Mouse (Mus musculus) hindbrain, embryonic 10.5 days (tissue): ENCODE results near the gene Ptprg. TPM values are rescaled to one million over a fixed set of nuclear protein-coding genes. Genes with fewer than 3 reads are reported as not detected.

Experiments used
- DNase-seq: peaks from one replicate; pipeline ENCODE4 v3.0.0-alpha.2; 2017; ENCODE audit warnings: low spot score
- H3K27ac ChIP-seq: fragments of 300-500 bp; sonication (generic); 2 replicates; pipeline ENCODE4 v1.5.1; 2016; ENCODE audit warnings: mild to moderate bottlenecking, moderate library complexity
- H3K27me3 ChIP-seq: fragments of 300-500 bp; sonication (generic); 2 replicates; pipeline ENCODE4 v1.6.1; 2016; ENCODE audit warnings: mild to moderate bottlenecking; ENCODE audit not compliant: poor library complexity, insufficient read depth, severe bottlenecking
- H3K36me3 ChIP-seq: fragments of 300-500 bp; sonication (generic); 2 replicates; pipeline ENCODE4 v1.6.1; 2016; ENCODE audit warnings: mild to moderate bottlenecking, moderate library complexity
- H3K4me1 ChIP-seq: fragments of 300-500 bp; sonication (generic); replicated peaks from 2 replicates; pipeline ENCODE4 v1.6.1; 2016; ENCODE audit warnings: mild to moderate bottlenecking
- H3K4me3 ChIP-seq: fragments of 300-500 bp; sonication (generic); 2 replicates; pipeline ENCODE4 v1.5.1; 2016; ENCODE audit warnings: mild to moderate bottlenecking, moderate library complexity
- H3K9me3 ChIP-seq: fragments of 300-500 bp; sonication (generic); 2 replicates; pipeline ENCODE4 v1.6.1; 2016; ENCODE audit warnings: mild to moderate bottlenecking, moderate library complexity
- WGBS: fragments of 180-500 bp; shearing (Covaris S2); methylation state at CpG from one replicate; pipeline ENCODE4 v1.1.7; 2016; 5-methylcytosine and 5-hydroxymethylcytosine counted together
- polyA plus RNA-seq: library from polyadenylated mRNA; unstranded; fragments of >200 nt; fragmentation: Nextera tagmentation; extraction: Ambion mirVana; gene quantifications from 2 replicates; pipeline ENCODE4 v1.2.1, GENCODE M21; 2016

Gene Ptprg
- polyA plus RNA-seq, 1 experiment from 2014 or later: 48.9 TPM

GRCm38 (mm10) chr14:11997555-11997954 is 444.2 kb downstream of the Ptprg start:
- 95% methylated on average over 6 of the region's 6 CpGs for WGBS
- Histone ChIP-seq H3K9me3 (no peaks in the 10 kb centered on the region), H3K4me1 (no peaks in the 10 kb centered on the region), H3K27me3 (no peaks in the 10 kb centered on the region), H3K4me3 (no peak overlapping the region), H3K27ac (no peak overlapping the region), H3K36me3 (no peaks in the 10 kb centered on the region)
- DNase-seq: no peak

GRCm38 (mm10) chr14:11998464-11998863 is 445.1 kb downstream of the Ptprg start:
- DNase-seq: no peak
- no peaks in the 10 kb centered on the region for H3K27me3 ChIP-seq
- H3K4me1 ChIP-seq: no peaks in the 10 kb centered on the region
- no peak overlapping the region for H3K27ac ChIP-seq
- no peak overlapping the region for H3K4me3 ChIP-seq
- 91% methylated on average over 4 of the region's 4 CpGs for WGBS
- no peaks in the 10 kb centered on the region for H3K9me3 ChIP-seq
- no peaks in the 10 kb centered on the region for H3K36me3 ChIP-seq

GRCm38 (mm10) chr14:12004061-12004460 is 450.7 kb downstream of the Ptprg start:
- Histone ChIP-seq H3K9me3 (no peaks in the 10 kb centered on the region), H3K36me3 (no peaks in the 10 kb centered on the region)
- 89% methylated on average over 4 of the region's 4 CpGs for WGBS

GRCm38 (mm10) chr14:12011766-12012165 is 458.4 kb downstream of the Ptprg start:
- H3K9me3 ChIP-seq: no peaks in the 10 kb centered on the region
- no peaks in the 10 kb centered on the region for H3K27me3 ChIP-seq
- no peak overlapping the region for H3K27ac ChIP-seq
- DNase-seq: no peak
- no peak overlapping the region for H3K4me3 ChIP-seq
- 86% methylated on average over 5 of the region's 5 CpGs for WGBS
- H3K36me3 ChIP-seq: no peaks in the 10 kb centered on the region
- no peaks in the 10 kb centered on the region for H3K4me1 ChIP-seq

More at GRCm38 (mm10) chr14:12004061-12004460, 450.7 kb downstream of the Ptprg start:
- Histone ChIP-seq H3K27me3 (no peaks in the 10 kb centered on the region), H3K27ac (no peak overlapping the region), H3K4me3 (no peak overlapping the region), H3K4me1 (no peaks in the 10 kb centered on the region)
- no peak for DNase-seq

GRCm38 (mm10) chr14:12025812-12026728 is 472.7 kb downstream of the Ptprg start:
- Histone ChIP-seq H3K4me1 (no peaks in the 10 kb centered on the region; the same call in 1 of the 2 replicates), H3K27ac (no peak overlapping the region), H3K9me3 (peaks cover 6% of the 10 kb centered on the region; the same call in 1 of the 2 replicates), H3K36me3 (0 out of 2 replicates have a peak, but pooled peaks cover 4% of the 10 kb centered on the region), H3K4me3 (no peak overlapping the region), H3K27me3 (no peaks in the 10 kb centered on the region)
- DNase-seq: no peak
- 93% methylated on average over 16 of the region's 16 CpGs for WGBS

- Histone ChIP-seq H3K27ac (no peak overlapping the region), H3K36me3 (0 out of 2 replicates have a peak, but pooled peaks cover 4% of the 10 kb centered on the region), H3K4me1 (no peaks in the 10 kb centered on the region; the same call in 1 of the 2 replicates), H3K9me3 (peaks cover 6% of the 10 kb centered on the region; the same call in 1 of the 2 replicates), H3K27me3 (no peaks in the 10 kb centered on the region), H3K4me3 (no peak overlapping the region)
- WGBS: 80% methylated on average over 8 of the region's 8 CpGs
- no peak for DNase-seq
Observed at GRCm38 (mm10) chr14:12027247-12027646, 473.9 kb downstream of the Ptprg start.

- Histone ChIP-seq H3K9me3 (peaks cover 6% of the 10 kb centered on the region; the same call in 1 of the 2 replicates), H3K27me3 (no peaks in the 10 kb centered on the region), H3K4me1 (no peaks in the 10 kb centered on the region; the same call in 1 of the 2 replicates), H3K36me3 (0 out of 2 replicates have a peak, but pooled peaks cover 4% of the 10 kb centered on the region), H3K27ac (no peak overlapping the region), H3K4me3 (no peak overlapping the region)
- no peak for DNase-seq
- WGBS: 81% methylated on average over 2 of the region's 2 CpGs
Observed at GRCm38 (mm10) chr14:12029926-12030325, 476.6 kb downstream of the Ptprg start.

GRCm38 (mm10) chr14:12036530-12037283 is 483.4 kb downstream of the Ptprg start:
- DNase-seq: no peak
- 92% methylated on average over 11 of the region's 11 CpGs for WGBS
- Histone ChIP-seq H3K4me1 (no peaks in the 10 kb centered on the region), H3K9me3 (no peaks in the 10 kb centered on the region), H3K27me3 (no peaks in the 10 kb centered on the region), H3K27ac (no peak overlapping the region), H3K4me3 (no peak overlapping the region), H3K36me3 (no peaks in the 10 kb centered on the region)

GRCm38 (mm10) chr14:12039743-12040142 is 486.4 kb downstream of the Ptprg start:
- Histone ChIP-seq H3K27me3 (no peaks in the 10 kb centered on the region), H3K4me3 (no peak overlapping the region)

GRCm38 (mm10) chr14:12041566-12041965 is 488.2 kb downstream of the Ptprg start:
- Histone ChIP-seq H3K36me3 (no peaks in the 10 kb centered on the region), H3K27ac (no peak overlapping the region), H3K9me3 (no peaks in the 10 kb centered on the region), H3K27me3 (no peaks in the 10 kb centered on the region), H3K4me3 (no peak overlapping the region), H3K4me1 (no peaks in the 10 kb centered on the region)
- no peak for DNase-seq
- WGBS: 92% methylated on average over 6 of the region's 6 CpGs

More at GRCm38 (mm10) chr14:12039743-12040142, 486.4 kb downstream of the Ptprg start:
- H3K4me1 ChIP-seq: no peaks in the 10 kb centered on the region
- no peak for DNase-seq
- H3K9me3 ChIP-seq: no peaks in the 10 kb centered on the region
- no peak overlapping the region for H3K27ac ChIP-seq
- 87% methylated on average over 3 of the region's 3 CpGs for WGBS
- no peaks in the 10 kb centered on the region for H3K36me3 ChIP-seq

- H3K9me3 ChIP-seq: 0 out of 2 replicates have a peak, but pooled peaks cover 2% of the 10 kb centered on the region
- WGBS: 92% methylated on average over 3 of the region's 3 CpGs
Observed at GRCm38 (mm10) chr14:12046226-12046882, 493.0 kb downstream of the Ptprg start.

GRCm38 (mm10) chr14:12047637-12048036 is 494.3 kb downstream of the Ptprg start:
- Histone ChIP-seq H3K27ac (no peak overlapping the region), H3K27me3 (no peaks in the 10 kb centered on the region), H3K4me3 (no peak overlapping the region), H3K4me1 (no peaks in the 10 kb centered on the region), H3K36me3 (no peaks in the 10 kb centered on the region), H3K9me3 (0 out of 2 replicates have a peak, but pooled peaks cover 2% of the 10 kb centered on the region)
- 95% methylated on average over 4 of the region's 4 CpGs for WGBS
- no peak for DNase-seq

More at GRCm38 (mm10) chr14:12046226-12046882, 493.0 kb downstream of the Ptprg start:
- no peaks in the 10 kb centered on the region for H3K4me1 ChIP-seq
- H3K27me3 ChIP-seq: no peaks in the 10 kb centered on the region
- no peak overlapping the region for H3K4me3 ChIP-seq
- no peak overlapping the region for H3K27ac ChIP-seq
- H3K36me3 ChIP-seq: no peaks in the 10 kb centered on the region
- no peak for DNase-seq
